ENCODE assay signal across 7 mouse cellular contexts in the genomic region with DNA sequence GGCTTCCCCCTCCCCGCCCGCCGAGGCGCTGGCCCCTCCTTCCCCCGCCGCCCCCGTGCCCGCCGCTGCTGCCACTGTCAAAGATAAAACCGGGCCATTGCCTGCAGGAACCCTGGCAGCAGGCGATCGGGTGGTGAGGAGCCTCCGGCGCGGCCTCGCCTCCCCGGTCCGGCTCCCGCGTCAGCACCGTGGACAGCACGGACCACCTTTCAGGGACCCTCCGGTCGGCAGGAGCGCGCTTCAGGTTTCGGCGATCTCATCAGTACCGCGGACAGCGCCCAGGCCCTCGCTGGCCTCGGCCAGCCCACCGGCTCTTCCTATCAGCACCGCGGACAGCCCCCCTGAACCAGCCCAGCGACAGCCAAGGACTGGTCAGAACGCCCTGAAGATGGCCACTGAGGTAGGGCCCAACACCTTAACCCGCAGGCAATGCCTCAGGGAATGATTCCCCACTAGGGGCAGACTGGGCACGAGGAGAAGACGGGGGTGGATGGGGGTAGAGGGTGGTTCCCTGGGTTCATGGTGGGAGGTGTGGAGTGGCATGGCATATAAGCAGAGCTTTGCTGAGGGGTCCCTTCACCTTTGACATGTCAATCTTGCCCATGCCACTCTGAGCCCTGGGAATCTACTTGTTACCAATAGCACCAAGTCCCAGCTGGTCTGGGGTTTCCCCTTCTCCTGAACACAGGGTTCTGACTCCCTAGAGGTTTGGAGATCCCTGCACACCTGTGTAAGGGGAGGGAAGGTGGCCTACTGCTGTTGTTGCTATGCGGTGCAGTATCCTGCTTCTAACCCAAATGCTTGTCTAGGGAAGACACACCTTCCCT. TPM values are rescaled to one million over a fixed set of nuclear protein-coding genes. Genes with fewer than 3 reads are reported as not detected.
DNase-seq lines count a peak whose midpoint lies in the region; ATAC-seq lines count a peak whose summit lies in the region.

No protein-coding gene starts in this region.

- H3K4me2 ChIP-seq in intestine, embryonic 15.5 days (replicated peaks), result peak overlapping the region; percentile 78
- peak overlapping the region; percentile 65 for H3K4me2 ChIP-seq in limb, embryonic 13.5 days (replicated peaks)
- H3K4me2 ChIP-seq in midbrain, embryonic 14.5 days (ENCODE audit: low read length), result peak overlapping the region; percentile 66
- H3K4me2 ChIP-seq in stomach, embryonic 14.5 days (replicated peaks; ENCODE audit: low read depth, low read length), result peak overlapping the region; percentile 64

- peak; percentile 82 for DNase-seq in adrenal gland, postnatal 25 days
- peak; percentile 98 for DNase-seq in embryo, embryonic 10 days (ENCODE audit: low spot score)
- DNase-seq in gastrocnemius, postnatal 36 days, result peak; percentile 40 to 56
- DNase-seq in midbrain, embryonic 14.5 days, result peak; percentile 85

- peak; percentile 91 for ATAC-seq in intestine, embryonic 15.5 days
- peak; percentile 93 for ATAC-seq in limb, embryonic 13.5 days (ENCODE audit: low FRiP score, low read depth)
- peak; percentile 74 for ATAC-seq in midbrain, embryonic 14.5 days (ENCODE audit: low FRiP score, low TSS enrichment)
- ATAC-seq in stomach, embryonic 14.5 days (ENCODE audit: insufficient number of reproducible peaks, insufficient read depth, low FRiP score, low read depth), result peak; percentile 90

- WGBS in intestine, embryonic 15.5 days, result 4% methylated on average over 38 of the region's 42 CpGs
- 3% methylated on average over 33 of the region's 42 CpGs for WGBS in limb, embryonic 13.5 days
- 3% methylated on average over 33 of the region's 42 CpGs for WGBS in midbrain, embryonic 14.5 days
- 3% methylated on average over 37 of the region's 42 CpGs for WGBS in stomach, embryonic 14.5 days

- H3K9me3 ChIP-seq in intestine, embryonic 15.5 days, result no peaks in the 10 kb centered on the region
- H3K9me3 ChIP-seq in limb, embryonic 13.5 days, result no peaks in the 10 kb centered on the region
- no peaks in the 10 kb centered on the region for H3K9me3 ChIP-seq in midbrain, embryonic 14.5 days (ENCODE audit: control insufficient read depth, low read length)
- H3K9me3 ChIP-seq in stomach, embryonic 14.5 days (ENCODE audit: control insufficient read depth, low read depth, low read length), result no peaks in the 10 kb centered on the region

- H3K9ac ChIP-seq in intestine, embryonic 15.5 days, result no peak overlapping the region
- H3K9ac ChIP-seq in limb, embryonic 13.5 days, result no peak overlapping the region
- H3K9ac ChIP-seq in midbrain, embryonic 14.5 days (replicated peaks; ENCODE audit: low read length), result peak overlapping the region; percentile 86
- H3K9ac ChIP-seq in stomach, embryonic 14.5 days (replicated peaks; ENCODE audit: low read depth, low read length), result no peak overlapping the region

- peak overlapping the region; percentile 35 for H3K4me3 ChIP-seq in intestine, embryonic 15.5 days (replicated peaks)
- H3K4me3 ChIP-seq in limb, embryonic 13.5 days, result peak overlapping the region; percentile 41
- peak overlapping the region; percentile 62 for H3K4me3 ChIP-seq in midbrain, embryonic 14.5 days (replicated peaks; ENCODE audit: low read depth, low read length)
- H3K4me3 ChIP-seq in stomach, embryonic 14.5 days (ENCODE audit: low read depth, low read length), result peak overlapping the region; percentile 30; the same call in 1 of the 2 replicates

- H3K36me3 ChIP-seq in intestine, embryonic 15.5 days, result no peaks in the 10 kb centered on the region
- no peaks in the 10 kb centered on the region for H3K36me3 ChIP-seq in limb, embryonic 13.5 days
- H3K36me3 ChIP-seq in midbrain, embryonic 14.5 days (ENCODE audit: control insufficient read depth, insufficient read depth, low read length), result no peaks in the 10 kb centered on the region
- H3K36me3 ChIP-seq in stomach, embryonic 14.5 days (ENCODE audit: control insufficient read depth, insufficient read depth, low read length), result no peaks in the 10 kb centered on the region

- no peak overlapping the region for H3K27ac ChIP-seq in intestine, embryonic 15.5 days
- no peak overlapping the region for H3K27ac ChIP-seq in limb, embryonic 13.5 days
- H3K27ac ChIP-seq in midbrain, embryonic 14.5 days (replicated peaks; ENCODE audit: low read depth, low read length), result peak overlapping the region; percentile 85
- no peak overlapping the region for H3K27ac ChIP-seq in stomach, embryonic 14.5 days (ENCODE audit: low read length)

- intact Hi-C loops in gastrocnemius, postnatal 36 days (cut with DNase I), result no loop called here

- H3K27me3 ChIP-seq in intestine, embryonic 15.5 days (replicated peaks), result peaks cover 9% of the 10 kb centered on the region
- peaks cover 37% of the 10 kb centered on the region for H3K27me3 ChIP-seq in limb, embryonic 13.5 days
- H3K27me3 ChIP-seq in midbrain, embryonic 14.5 days (ENCODE audit: control insufficient read depth, insufficient read depth, low read length), result no peaks in the 10 kb centered on the region
- peaks cover 11% of the 10 kb centered on the region; the same call in 1 of the 2 replicates for H3K27me3 ChIP-seq in stomach, embryonic 14.5 days (ENCODE audit: control insufficient read depth, insufficient read depth, low read length)

- H3K4me1 ChIP-seq in intestine, embryonic 15.5 days (replicated peaks), result no peaks in the 10 kb centered on the region
- H3K4me1 ChIP-seq in limb, embryonic 13.5 days, result peaks cover 4% of the 10 kb centered on the region
- peaks cover 15% of the 10 kb centered on the region for H3K4me1 ChIP-seq in midbrain, embryonic 14.5 days (ENCODE audit: control insufficient read depth, insufficient read depth, low read length)
- H3K4me1 ChIP-seq in stomach, embryonic 14.5 days (ENCODE audit: control insufficient read depth, insufficient read depth, low read length), result 0 out of 2 replicates have a peak, but pooled peaks cover 4% of the 10 kb centered on the region

RNA-seq across cellular contexts. Expression of gene Golga7b, which starts 8.6 kb away (rescaled TPM):
- total RNA-seq in adrenal gland, postnatal 25 days (2021), result 0.86 and 1.2 TPM in 2 replicates
- 1 to 10 TPM; 2.0 to 3.2 TPM for total RNA-seq in gastrocnemius, postnatal 36 days (2021)
- 1.1 and 1.5 TPM in 2 replicates for polyA plus RNA-seq in intestine, embryonic 15.5 days (2015; fragmentation: Nextera tagmentation; extraction: Ambion mirVana)
- 0.05 and 0.23 TPM in 2 replicates for polyA plus RNA-seq in limb, embryonic 13.5 days (2015; fragmentation: Nextera tagmentation; extraction: Ambion mirVana)
- polyA plus RNA-seq in midbrain, embryonic 14.5 days (2014; fragmentation: Nextera tagmentation; extraction: Ambion mirVana), result 34.1 and 42.2 TPM in 2 replicates
- 0.83 and 0.97 TPM in 2 replicates for polyA plus RNA-seq in stomach, embryonic 14.5 days (2014; fragmentation: Nextera tagmentation; extraction: Ambion mirVana)

RNA-seq across cellular contexts. Expression of gene Sfrp5, which starts 53.9 kb away (rescaled TPM):
- total RNA-seq in adrenal gland, postnatal 25 days (2021), result 1.1 and 1.8 TPM in 2 replicates
- total RNA-seq in gastrocnemius, postnatal 36 days (2021), result 1 to 10 TPM; 1.9 to 6.3 TPM
- 9.2 and 14.0 TPM in 2 replicates for polyA plus RNA-seq in intestine, embryonic 15.5 days (2015; fragmentation: Nextera tagmentation; extraction: Ambion mirVana)
- polyA plus RNA-seq in limb, embryonic 13.5 days (2015; fragmentation: Nextera tagmentation; extraction: Ambion mirVana), result 1.8 and 2.4 TPM in 2 replicates
- 0.68 and 0.82 TPM in 2 replicates for polyA plus RNA-seq in midbrain, embryonic 14.5 days (2014; fragmentation: Nextera tagmentation; extraction: Ambion mirVana)
- 11.1 and 13.0 TPM in 2 replicates for polyA plus RNA-seq in stomach, embryonic 14.5 days (2014; fragmentation: Nextera tagmentation; extraction: Ambion mirVana)

Comparison
In these comparisons a context has a peak if more than half of its experiments do, and no peak if none do; other contexts are left out.
1. DNase-seq: peak in every context shown above with its lines; median percentile 98 in embryo, embryonic 10 days; 85 in midbrain, embryonic 14.5 days; 82 in adrenal gland, postnatal 25 days; 48 in gastrocnemius, postnatal 36 days.
2. RNA of gene Golga7b, which starts 8.6 kb away (polyA plus RNA-seq): 34.1 to 42.2 TPM in midbrain, embryonic 14.5 days; 1.1 to 1.5 TPM in intestine, embryonic 15.5 days, 0.83 to 0.97 TPM in stomach, embryonic 14.5 days and 0.05 to 0.23 TPM in limb, embryonic 13.5 days; every median in the first group is over 10 times any median in the second.
3. Peak in every context shown above with its lines, with median percentiles within 50 percentile points of each other: ATAC-seq, H3K4me2 ChIP-seq and H3K4me3 ChIP-seq.